Mouse (Mus musculus) layer of hippocampus, postnatal 25 days (tissue): ENCODE measurements around the gene Slc4a1. TPM values are rescaled to one million over a fixed set of nuclear protein-coding genes. Genes with fewer than 3 reads are reported as not detected.
"Not testable (repeated sequence)": the region's sequence is repeated elsewhere in the genome, so short reads cannot be mapped to it uniquely, and the experiment has no call there.

ENCODE experiments used
- DNase-seq, 2 experiments: peaks; one replicate each; pipeline ENCODE4 v3.0.0; 2022; ENCODE audit warnings: mixed read lengths in 2 of 2, low spot score in 1 of 2; ENCODE audit errors: extremely low spot score in 1 of 2
- total RNA-seq, 2 experiments: library from RNA; stranded (reverse); gene quantifications; 2 replicates each; pipeline ENCODE4 v1.2.3; 2021

Gene Slc4a1
- under 1 TPM; 0.31 to 0.81 TPM for total RNA-seq

- not testable (repeated sequence) for DNase-seq
Measured at GRCm38 (mm10) chr11:102366103-102366502, at the start of gene Slc4a1. Slc4a1 (minus strand) TSS chr11:102366203.

- DNase-seq, result no peak
Measured at GRCm38 (mm10) chr11:102415034-102415802, 49.2 kb upstream of the Slc4a1 start.

- DNase-seq, result no peak
Measured at GRCm38 (mm10) chr11:102413059-102413458, 47.1 kb upstream of the Slc4a1 start.

GRCm38 (mm10) chr11:102411704-102412103 is 45.7 kb upstream of the Slc4a1 start:
- DNase-seq, result peak; percentile 81 to 96

GRCm38 (mm10) chr11:102411061-102411460 is 45.1 kb upstream of the Slc4a1 start:
- no peak for DNase-seq

- DNase-seq, result not testable (repeated sequence)
Measured at GRCm38 (mm10) chr11:102410345-102410744, 44.3 kb upstream of the Slc4a1 start.

GRCm38 (mm10) chr11:102409795-102410330 is 43.9 kb upstream of the Slc4a1 start:
- DNase-seq, result no peak

- no peak for DNase-seq
Measured at GRCm38 (mm10) chr11:102408888-102409794, 43.1 kb upstream of the Slc4a1 start.

- peak; percentile 83 to 84 for DNase-seq
Measured at GRCm38 (mm10) chr11:102408344-102408876, 42.4 kb upstream of the Slc4a1 start.

GRCm38 (mm10) chr11:102407834-102408215 is 41.8 kb upstream of the Slc4a1 start, which contains the start of gene Slc25a39:
Slc25a39 (minus strand) TSS chr11:102407946.
- no peak for DNase-seq

- DNase-seq, result peak; percentile 71 to 83
Measured at GRCm38 (mm10) chr11:102406900-102407833, 41.2 kb upstream of the Slc4a1 start.

GRCm38 (mm10) chr11:102406401-102406800 is 40.4 kb upstream of the Slc4a1 start:
- no peak for DNase-seq

- DNase-seq, result no peak
Measured at GRCm38 (mm10) chr11:102405544-102406285, 39.7 kb upstream of the Slc4a1 start.

GRCm38 (mm10) chr11:102404161-102405010 is 38.4 kb upstream of the Slc4a1 start:
- DNase-seq, result no peak

- no peak for DNase-seq
Measured at GRCm38 (mm10) chr11:102403657-102404056, 37.7 kb upstream of the Slc4a1 start.

GRCm38 (mm10) chr11:102401898-102402500 is 36.0 kb upstream of the Slc4a1 start:
- no peak for DNase-seq

- no peak for DNase-seq
Measured at GRCm38 (mm10) chr11:102400513-102401084, 34.6 kb upstream of the Slc4a1 start.
